Mouse (Mus musculus) left cerebral cortex, adult 11 months (tissue): ENCODE results near the gene Tapbpl.
A peak's percentile ranks its signal among the peaks of the same experiment; 100 is the strongest.

Experiments
- DNase-seq: peaks from one replicate; pipeline ENCODE4 v3.0.0; 2022; ENCODE audit warnings: low spot score

Tapbpl gene

GRCm38 (mm10) chr6:125196301-125196700 is 35.4 kb downstream of the Tapbpl start:
- no peak for DNase-seq

- DNase-seq: no peak
These were observed 36.1 kb downstream of the Tapbpl start for GRCm38 (mm10) chr6:125195541-125196075.

- DNase-seq: no peak
These were observed 38.3 kb downstream of the Tapbpl start for GRCm38 (mm10) chr6:125193390-125193789.

GRCm38 (mm10) chr6:125192841-125193240 is 38.8 kb downstream of the Tapbpl start:
- DNase-seq: no peak

GRCm38 (mm10) chr6:125192016-125192714 is 39.5 kb downstream of the Tapbpl start:
- peak; percentile 83 for DNase-seq

GRCm38 (mm10) chr6:125191332-125192015 is 40.2 kb downstream of the Tapbpl start, which contains the start of the genes Ncapd2 and Mrpl51:
Gene Ncapd2 (minus strand): TSS chr6:125191701.
Gene Mrpl51 (plus strand): TSS chr6:125191801.
- DNase-seq: peak; percentile 94

- no peak for DNase-seq
These were observed 40.8 kb downstream of the Tapbpl start for GRCm38 (mm10) chr6:125190816-125191215.

GRCm38 (mm10) chr6:125186203-125186602 is 45.5 kb downstream of the Tapbpl start:
- DNase-seq: no peak

GRCm38 (mm10) chr6:125182133-125182532 is 49.5 kb downstream of the Tapbpl start:
- DNase-seq: no peak

GRCm38 (mm10) chr6:125179601-125180000 is 52.1 kb downstream of the Tapbpl start:
- DNase-seq: no peak

GRCm38 (mm10) chr6:125175469-125175868 is 56.2 kb downstream of the Tapbpl start:
- no peak for DNase-seq
